Mouse (Mus musculus): Measurements from ENCODE around the gene Rhot2.
A peak's percentile ranks its signal among the peaks of the same experiment; 100 is the strongest.

Rhot2 gene

DNA sequence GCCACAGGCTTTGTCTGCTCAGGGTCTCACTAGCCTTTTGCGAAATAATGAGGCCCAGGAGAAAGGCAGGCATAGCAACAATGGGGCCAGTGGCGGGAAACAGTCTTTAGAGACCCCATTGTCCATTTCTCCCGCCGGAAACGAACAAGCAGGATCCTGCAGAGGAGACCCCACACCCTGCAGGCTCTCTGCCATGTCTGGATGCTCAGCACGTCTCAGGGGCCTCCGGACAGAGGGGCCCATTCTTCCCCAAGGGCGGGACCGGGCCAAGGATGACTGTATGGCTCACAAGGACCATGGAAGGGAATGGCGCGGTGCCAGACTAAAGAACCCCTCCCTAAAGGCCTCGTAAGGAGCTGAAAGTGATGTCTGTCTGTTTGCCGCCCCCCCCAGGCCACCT lies 50.5 kb downstream of the Rhot2 start:
- DNase-seq, result peak; percentile 61

DNA sequence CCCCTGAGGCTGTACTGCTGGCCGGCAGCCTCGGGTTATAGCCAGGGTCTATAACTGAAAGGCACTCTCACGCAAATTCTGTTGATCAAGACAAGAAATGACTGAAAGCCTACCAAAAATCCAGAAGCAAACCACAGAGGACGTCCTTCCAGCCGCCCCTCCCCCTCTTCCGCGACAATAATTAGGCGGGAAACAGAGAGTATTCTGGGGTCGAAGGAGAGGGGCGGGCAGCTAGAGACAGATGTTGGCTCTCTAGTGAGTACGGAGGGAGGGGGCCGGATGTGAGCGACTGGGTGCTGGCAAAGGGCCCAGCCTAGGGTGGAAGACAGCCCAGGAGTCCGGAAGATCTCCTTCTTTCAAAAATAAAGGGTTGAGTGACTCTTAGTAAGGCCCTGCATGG lies 52.0 kb downstream of the Rhot2 start, which contains the start of gene Fam173a:
Gene Fam173a (minus strand): TSS at position 287 of the 400 bp plus-strand sequence.
- peak; percentile 69 for DNase-seq

DNA sequence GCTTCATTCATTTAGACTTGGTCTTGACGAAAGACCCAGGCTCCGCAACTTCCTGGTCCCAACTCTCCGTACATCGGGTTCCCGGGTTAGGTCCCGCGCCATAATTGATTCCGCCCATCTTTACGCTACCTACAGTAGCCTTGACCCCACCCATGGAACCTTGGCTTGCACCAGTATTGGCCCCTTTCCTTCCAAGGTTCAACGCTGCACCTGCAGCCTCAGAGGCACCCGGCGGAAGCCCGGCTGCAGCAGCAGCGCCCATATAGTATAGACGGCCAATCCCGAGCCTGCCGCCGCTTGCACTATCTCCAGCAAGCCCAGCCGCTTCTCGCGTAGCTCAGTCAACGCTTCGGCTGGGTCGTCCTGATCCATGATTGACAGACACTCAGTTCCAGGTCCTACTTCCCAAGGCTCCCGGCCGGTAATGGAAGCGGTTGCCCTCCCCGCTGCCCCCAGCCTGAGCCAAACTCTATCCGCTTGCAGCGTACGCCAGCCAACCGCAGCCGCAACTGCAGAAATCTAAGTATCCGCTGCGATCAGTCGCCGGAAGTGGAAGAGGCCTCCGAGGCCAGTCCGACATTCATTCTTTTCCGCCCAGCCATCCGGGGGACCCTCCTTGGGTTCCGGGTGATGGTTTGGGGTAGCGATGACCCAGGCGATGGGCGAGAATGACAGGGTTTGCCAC lies 52.7 kb downstream of the Rhot2 start:
- peak; percentile 84 for DNase-seq

- DNase-seq, result peak; percentile 47
Observed at GRCm38 (mm10) chr17:25791320-25791842, 53.3 kb downstream of the Rhot2 start.

Measured in cerebellum, adult 11-12 months (tissue).